Mouse (Mus musculus) kidney, postnatal 14 days (tissue): ENCODE data around the gene Pbx4.

Experiments used
- DNase-seq: peaks from one replicate; pipeline ENCODE4 v3.0.0; 2022; ENCODE audit warnings: mixed read lengths

Pbx4 gene

GRCm38 (mm10) chr8:69902163-69903062 is 70.1 kb downstream of the Pbx4 start, which contains the start of the genes Tssk6, Ndufa13 and Yjefn3:
Tssk6 (plus strand) TSS chr8:69902184.
Ndufa13 (minus strand) TSS chr8:69902558.
Yjefn3 (minus strand) TSS chr8:69902712.
- DNase-seq: no peak

- peak; percentile 100 for DNase-seq
Measured at GRCm38 (mm10) chr8:69903063-69903542, 70.8 kb downstream of the Pbx4 start.

GRCm38 (mm10) chr8:69904096-69904495 is 71.8 kb downstream of the Pbx4 start:
- DNase-seq: no peak

GRCm38 (mm10) chr8:69906260-69906659 is 74.0 kb downstream of the Pbx4 start:
- DNase-seq: no peak

- DNase-seq: no peak
Measured at GRCm38 (mm10) chr8:69907106-69907505, 74.8 kb downstream of the Pbx4 start.

- DNase-seq: no peak
Measured at GRCm38 (mm10) chr8:69911917-69912316, 79.6 kb downstream of the Pbx4 start.

- DNase-seq: no peak
Measured at GRCm38 (mm10) chr8:69912478-69913074, 80.3 kb downstream of the Pbx4 start.

GRCm38 (mm10) chr8:69914526-69914925 is 82.2 kb downstream of the Pbx4 start:
- no peak for DNase-seq

GRCm38 (mm10) chr8:69915748-69916147 is 83.5 kb downstream of the Pbx4 start:
- DNase-seq: no peak

GRCm38 (mm10) chr8:69918506-69918905 is 86.2 kb downstream of the Pbx4 start:
- no peak for DNase-seq

- DNase-seq: peak; percentile 86
Measured at GRCm38 (mm10) chr8:69919010-69919409, 86.7 kb downstream of the Pbx4 start.

- peak; percentile 84 for DNase-seq
Measured at GRCm38 (mm10) chr8:69919876-69920662, 87.8 kb downstream of the Pbx4 start.

- no peak for DNase-seq
Measured at GRCm38 (mm10) chr8:69921141-69921540, 88.8 kb downstream of the Pbx4 start.
